Mouse (Mus musculus) forebrain, embryonic 13.5 days (tissue): Measurements from ENCODE around the gene Tagln3. TPM values are rescaled to one million over a fixed set of nuclear protein-coding genes. Genes with fewer than 3 reads are reported as not detected.

Experiments
- ATAC-seq: fragments of 200-750 bp; cut with Nextera tagmentation; 2 replicates; pipeline ENCODE4 v1.8.0; 2017
- H3K27ac ChIP-seq: fragments of 300-500 bp; sonication (generic); 2 replicates; pipeline ENCODE4 v1.5.1; 2015; ENCODE audit warnings: inconsistent platforms, mild to moderate bottlenecking, moderate library complexity
- H3K27me3 ChIP-seq: fragments of 300-500 bp; sonication (generic); 2 replicates; pipeline ENCODE4 v1.6.1; 2015; ENCODE audit warnings: mild to moderate bottlenecking, inconsistent platforms
- H3K36me3 ChIP-seq: fragments of 300-500 bp; sonication (generic); 2 replicates; pipeline ENCODE4 v1.6.1; 2015; ENCODE audit warnings: mild to moderate bottlenecking, inconsistent platforms; ENCODE audit not compliant: poor library complexity, severe bottlenecking
- H3K4me1 ChIP-seq: fragments of 300-500 bp; sonication (generic); 2 replicates; pipeline ENCODE4 v1.6.1; 2015; ENCODE audit warnings: inconsistent platforms
- H3K4me2 ChIP-seq: fragments of 300-500 bp; sonication (generic); 2 replicates; pipeline ENCODE4 v1.6.1; 2015; ENCODE audit warnings: inconsistent platforms, mild to moderate bottlenecking, moderate library complexity
- H3K4me3 ChIP-seq: fragments of 300-500 bp; sonication (generic); 2 replicates; pipeline ENCODE4 v1.5.1; 2015; ENCODE audit warnings: mild to moderate bottlenecking, inconsistent platforms
- H3K9ac ChIP-seq: fragments of 300-500 bp; sonication (generic); 2 replicates; pipeline ENCODE4 v1.6.1; 2015; ENCODE audit warnings: mild to moderate bottlenecking, inconsistent platforms
- H3K9me3 ChIP-seq: fragments of 300-500 bp; sonication (generic); replicated peaks from 2 replicates; pipeline ENCODE4 v1.6.1; 2016; ENCODE audit warnings: inconsistent platforms
- WGBS: fragments of 180-500 bp; shearing (Covaris S2); methylation state at CpG from one replicate; pipeline ENCODE4 v1.1.7; 2015; 5-methylcytosine and 5-hydroxymethylcytosine counted together
- polyA plus RNA-seq: library from polyadenylated mRNA; unstranded; fragments of >200 nt; fragmentation: Nextera tagmentation; extraction: Ambion mirVana; gene quantifications from 2 replicates; pipeline ENCODE4 v1.2.1, GENCODE M21; 2015

Tagln3 gene
- 467 and 499 TPM in 2 replicates for polyA plus RNA-seq

- H3K9ac ChIP-seq: peak within 1 kb of the TSS; percentile 95
- peak; percentile 90 for ATAC-seq
- no peaks in the 10 kb centered on the region for H3K27me3 ChIP-seq
- H3K36me3 ChIP-seq: peaks cover 41% of the 10 kb centered on the region
- H3K27ac ChIP-seq: peak within 1 kb of the TSS; percentile 97
- no peaks in the 10 kb centered on the region for H3K9me3 ChIP-seq
- peak within 1 kb of the TSS; percentile 70 for H3K4me3 ChIP-seq
- H3K4me1 ChIP-seq: peaks cover 41% of the 10 kb centered on the region
- H3K4me2 ChIP-seq: peak within 1 kb of the TSS; percentile 76
- 0% methylated on average over 30 of the region's 30 CpGs for WGBS
Observed at GRCm38 (mm10) chr16:45724061-45724741, at the start of gene Tagln3. TSS of gene Tagln3 (minus strand) at chr16:45724608.

- 95% methylated on average over 6 of the region's 6 CpGs for WGBS
- H3K9me3 ChIP-seq: no peaks in the 10 kb centered on the region
Observed at GRCm38 (mm10) chr16:45770914-45771313, 46.5 kb upstream of the Tagln3 start.

GRCm38 (mm10) chr16:45767853-45768640 is 43.6 kb upstream of the Tagln3 start:
- 62% methylated on average over 10 of the region's 10 CpGs for WGBS

More at GRCm38 (mm10) chr16:45770914-45771313, 46.5 kb upstream of the Tagln3 start:
- Histone ChIP-seq H3K4me2 (no peak overlapping the region), H3K27ac (no peak overlapping the region), H3K36me3 (peaks cover 9% of the 10 kb centered on the region), H3K9ac (no peak overlapping the region), H3K27me3 (no peaks in the 10 kb centered on the region), H3K4me1 (peaks cover 14% of the 10 kb centered on the region), H3K4me3 (no peak overlapping the region)
- no peak for ATAC-seq

GRCm38 (mm10) chr16:45767434-45767833 is 43.0 kb upstream of the Tagln3 start:
- H3K36me3 ChIP-seq: peaks cover 5% of the 10 kb centered on the region
- 0 out of 2 replicates have a peak, but pooled peaks have one; percentile 37 for ATAC-seq
- no peaks in the 10 kb centered on the region for H3K27me3 ChIP-seq
- H3K9ac ChIP-seq: no peak overlapping the region
- peaks cover 14% of the 10 kb centered on the region for H3K4me1 ChIP-seq
- H3K4me2 ChIP-seq: no peak overlapping the region
- 49% methylated on average over 4 of the region's 4 CpGs for WGBS
- H3K9me3 ChIP-seq: no peaks in the 10 kb centered on the region
- H3K4me3 ChIP-seq: no peak overlapping the region
- no peak overlapping the region for H3K27ac ChIP-seq

More at GRCm38 (mm10) chr16:45767853-45768640, 43.6 kb upstream of the Tagln3 start:
- no peaks in the 10 kb centered on the region for H3K9me3 ChIP-seq
- H3K4me1 ChIP-seq: peaks cover 14% of the 10 kb centered on the region
- H3K4me2 ChIP-seq: no peak overlapping the region
- H3K27me3 ChIP-seq: no peaks in the 10 kb centered on the region
- ATAC-seq: peak; percentile 83
- H3K36me3 ChIP-seq: peaks cover 5% of the 10 kb centered on the region
- H3K4me3 ChIP-seq: no peak overlapping the region
- H3K27ac ChIP-seq: no peak overlapping the region
- H3K9ac ChIP-seq: no peak overlapping the region

GRCm38 (mm10) chr16:45765801-45766494 is 41.5 kb upstream of the Tagln3 start:
- Histone ChIP-seq H3K27ac (no peak overlapping the region), H3K4me3 (no peak overlapping the region), H3K9ac (no peak overlapping the region), H3K4me2 (no peak overlapping the region), H3K36me3 (peaks cover 5% of the 10 kb centered on the region), H3K9me3 (no peaks in the 10 kb centered on the region), H3K27me3 (no peaks in the 10 kb centered on the region), H3K4me1 (peaks cover 14% of the 10 kb centered on the region)
- no peak for ATAC-seq
- WGBS: 89% methylated on average over 7 of the region's 7 CpGs

GRCm38 (mm10) chr16:45765102-45765501 is 40.7 kb upstream of the Tagln3 start:
- WGBS: 95% methylated on average over 3 of the region's 3 CpGs
- Histone ChIP-seq H3K9me3 (no peaks in the 10 kb centered on the region), H3K27me3 (no peaks in the 10 kb centered on the region), H3K4me1 (peaks cover 14% of the 10 kb centered on the region), H3K4me3 (no peak overlapping the region), H3K9ac (no peak overlapping the region), H3K27ac (no peak overlapping the region), H3K4me2 (no peak overlapping the region), H3K36me3 (no peaks in the 10 kb centered on the region; the same call in 1 of the 2 replicates)
- ATAC-seq: no peak

GRCm38 (mm10) chr16:45762859-45763505 is 38.6 kb upstream of the Tagln3 start:
- H3K9ac ChIP-seq: no peak overlapping the region
- 89% methylated on average over 13 of the region's 13 CpGs for whole genome bisulfite sequencing
- no peaks in the 10 kb centered on the region for H3K9me3 ChIP-seq
- H3K36me3 ChIP-seq: peaks cover under 1% of the 10 kb centered on the region; the same call in 1 of the 2 replicates
- peaks cover 9% of the 10 kb centered on the region for H3K4me1 ChIP-seq
- H3K27ac ChIP-seq: no peak overlapping the region
- H3K4me2 ChIP-seq: no peak overlapping the region
- H3K4me3 ChIP-seq: no peak overlapping the region
- H3K27me3 ChIP-seq: no peaks in the 10 kb centered on the region
- ATAC-seq: no peak

- no peak overlapping the region for H3K4me3 ChIP-seq
- no peak overlapping the region for H3K9ac ChIP-seq
- H3K36me3 ChIP-seq: peaks cover 4% of the 10 kb centered on the region; the same call in 1 of the 2 replicates
- no peak for ATAC-seq
- no peak overlapping the region for H3K27ac ChIP-seq
- no peaks in the 10 kb centered on the region for H3K27me3 ChIP-seq
- H3K4me2 ChIP-seq: no peak overlapping the region
- no peaks in the 10 kb centered on the region for H3K4me1 ChIP-seq
- WGBS: 90% methylated on average over 1 of the region's 1 CpGs
- no peaks in the 10 kb centered on the region for H3K9me3 ChIP-seq
Observed at GRCm38 (mm10) chr16:45761425-45761824, 37.0 kb upstream of the Tagln3 start.

- H3K27me3 ChIP-seq: no peaks in the 10 kb centered on the region
- no peaks in the 10 kb centered on the region for H3K9me3 ChIP-seq
- H3K4me1 ChIP-seq: no peaks in the 10 kb centered on the region
- peaks cover 4% of the 10 kb centered on the region; the same call in 1 of the 2 replicates for H3K36me3 ChIP-seq
- no peak overlapping the region for H3K27ac ChIP-seq
- H3K4me2 ChIP-seq: no peak overlapping the region
- no peak overlapping the region for H3K4me3 ChIP-seq
- H3K9ac ChIP-seq: no peak overlapping the region
- WGBS: 90% methylated on average over 9 of the region's 9 CpGs
- ATAC-seq: no peak
Observed at GRCm38 (mm10) chr16:45758726-45759269, 34.4 kb upstream of the Tagln3 start.

GRCm38 (mm10) chr16:45757421-45758078 is 33.1 kb upstream of the Tagln3 start:
- 86% methylated on average over 12 of the region's 12 CpGs for WGBS

GRCm38 (mm10) chr16:45756855-45757254 is 32.4 kb upstream of the Tagln3 start:
- Histone ChIP-seq H3K9ac (no peak overlapping the region), H3K27me3 (no peaks in the 10 kb centered on the region), H3K4me2 (no peak overlapping the region), H3K27ac (no peak overlapping the region), H3K4me1 (no peaks in the 10 kb centered on the region), H3K36me3 (0 out of 2 replicates have a peak, but pooled peaks cover 4% of the 10 kb centered on the region), H3K4me3 (no peak overlapping the region), H3K9me3 (no peaks in the 10 kb centered on the region)
- 37% methylated on average over 9 of the region's 9 CpGs for WGBS
- peak; percentile 91 for ATAC-seq

More at GRCm38 (mm10) chr16:45757421-45758078, 33.1 kb upstream of the Tagln3 start:
- H3K4me1 ChIP-seq: no peaks in the 10 kb centered on the region
- ATAC-seq: 0 out of 2 replicates have a peak, but pooled peaks have one; percentile 20
- H3K27ac ChIP-seq: no peak overlapping the region
- no peak overlapping the region for H3K4me2 ChIP-seq
- H3K36me3 ChIP-seq: 0 out of 2 replicates have a peak, but pooled peaks cover 4% of the 10 kb centered on the region
- no peak overlapping the region for H3K4me3 ChIP-seq
- no peaks in the 10 kb centered on the region for H3K27me3 ChIP-seq
- no peak overlapping the region for H3K9ac ChIP-seq
- H3K9me3 ChIP-seq: no peaks in the 10 kb centered on the region
